Mouse (Mus musculus) liver, adult (tissue): ENCODE results near the gene Odf3b.

ENCODE experiments used
- GATA4 ChIP-seq: IDR thresholded peaks from 2 replicates; pipeline ENCODE4 v1.6.1; 2014; ENCODE audit warnings: mild to moderate bottlenecking, low read length; ENCODE audit not compliant: insufficient replicate concordance

Gene Odf3b

GRCm38 (mm10) chr15:89378831-89379401 is at the start of gene Odf3b:
Odf3b (minus strand) TSS chr15:89379282.
- TF ChIP-seq GATA4 = no peak

- TF ChIP-seq GATA4 = no peak
These were observed 49.2 kb upstream of the Odf3b start for GRCm38 (mm10) chr15:89428136-89428790.

GRCm38 (mm10) chr15:89426716-89427115 is 47.6 kb upstream of the Odf3b start:
- no peak for TF ChIP-seq GATA4

- no peak for TF ChIP-seq GATA4
These were observed 46.6 kb upstream of the Odf3b start, which contains the start of gene Cpt1b for GRCm38 (mm10) chr15:89425711-89426121. Cpt1b (minus strand) TSS chr15:89425863.

- TF ChIP-seq GATA4 = no peak
These were observed 45.5 kb upstream of the Odf3b start for GRCm38 (mm10) chr15:89424621-89425020.

GRCm38 (mm10) chr15:89421938-89422337 is 42.9 kb upstream of the Odf3b start:
- no peak for TF ChIP-seq GATA4

- no peak for TF ChIP-seq GATA4
These were observed 36.2 kb upstream of the Odf3b start for GRCm38 (mm10) chr15:89415282-89415681.

GRCm38 (mm10) chr15:89410118-89410517 is 31.0 kb upstream of the Odf3b start, which contains the start of gene Syce3:
Syce3 (minus strand) TSS chr15:89410503.
- TF ChIP-seq GATA4 = no peak

- TF ChIP-seq GATA4 = no peak
These were observed 27.6 kb upstream of the Odf3b start for GRCm38 (mm10) chr15:89406691-89407090.

GRCm38 (mm10) chr15:89404831-89405623 is 25.9 kb upstream of the Odf3b start:
- no peak for TF ChIP-seq GATA4

GRCm38 (mm10) chr15:89402471-89402870 is 23.4 kb upstream of the Odf3b start:
- TF ChIP-seq GATA4 = no peak

GRCm38 (mm10) chr15:89399716-89400115 is 20.6 kb upstream of the Odf3b start:
- no peak for TF ChIP-seq GATA4

- no peak for TF ChIP-seq GATA4
These were observed 19.1 kb upstream of the Odf3b start for GRCm38 (mm10) chr15:89398146-89398545.

- TF ChIP-seq GATA4 = no peak
These were observed 17.8 kb upstream of the Odf3b start for GRCm38 (mm10) chr15:89396883-89397282.

- no peak for TF ChIP-seq GATA4
These were observed 11.0 kb upstream of the Odf3b start for GRCm38 (mm10) chr15:89390081-89390480.

GRCm38 (mm10) chr15:89387127-89387526 is 8.0 kb upstream of the Odf3b start:
- no peak for TF ChIP-seq GATA4
